Mouse (Mus musculus) kidney, postnatal 0 days (tissue): ENCODE results near the gene Nelfb. TPM values are rescaled to one million over a fixed set of nuclear protein-coding genes. Genes with fewer than 3 reads are reported as not detected.

Source experiments
- ATAC-seq: fragments of 200-750 bp; cut with Nextera tagmentation; replicated peaks from 2 replicates; pipeline ENCODE4 v1.8.0; 2017; ENCODE audit warnings: low read depth, moderate number of reproducible peaks, moderate TSS enrichment, moderate library complexity; ENCODE audit not compliant: low FRiP score
- DNase-seq: peaks from one replicate; pipeline ENCODE4 v3.0.0-alpha.2; 2016; ENCODE audit warnings: low spot score
- H3K27ac ChIP-seq: fragments of 300-500 bp; sonication (generic); 2 replicates; pipeline ENCODE4 v1.5.1; 2014; ENCODE audit warnings: mild to moderate bottlenecking
- H3K27me3 ChIP-seq: fragments of 300-500 bp; sonication (generic); 2 replicates; pipeline ENCODE4 v1.6.1; 2014; ENCODE audit warnings: low read length, mixed read lengths; ENCODE audit not compliant: insufficient read depth
- H3K36me3 ChIP-seq: fragments of 300-500 bp; sonication (generic); 2 replicates; pipeline ENCODE4 v1.6.1; 2014; ENCODE audit warnings: low read length, mixed read lengths; ENCODE audit not compliant: insufficient read depth
- H3K4me1 ChIP-seq: fragments of 300-500 bp; sonication (generic); replicated peaks from 2 replicates; pipeline ENCODE4 v1.6.1; 2014; ENCODE audit warnings: antibody characterized with exemption, low read length, mixed read lengths; ENCODE audit not compliant: insufficient read depth
- H3K4me2 ChIP-seq: fragments of 300-500 bp; sonication (generic); 2 replicates; pipeline ENCODE4 v1.6.1; 2014; ENCODE audit warnings: mild to moderate bottlenecking, low read length, moderate library complexity, mixed read lengths
- H3K4me3 ChIP-seq: fragments of 300-500 bp; sonication (generic); replicated peaks from 2 replicates; pipeline ENCODE4 v1.5.1; 2014; ENCODE audit warnings: low read depth, low read length
- H3K9ac ChIP-seq: fragments of 300-500 bp; sonication (generic); 2 replicates; pipeline ENCODE4 v1.6.1; 2014; ENCODE audit warnings: low read depth, low read length
- H3K9me3 ChIP-seq: fragments of 300-500 bp; sonication (generic); replicated peaks from 2 replicates; pipeline ENCODE4 v1.6.1; 2016; ENCODE audit warnings: low read length, inconsistent platforms, mixed read lengths
- CTCF ChIP-seq: IDR thresholded peaks from 2 replicates; pipeline ENCODE4 v1.5.1; 2016; ENCODE audit warnings: antibody characterized with exemption, low read depth, mild to moderate bottlenecking, moderate library complexity
- WGBS: fragments of 180-500 bp; shearing (Covaris S2); extraction: QIAGEN DNeasy Blood & Tissue Kit; methylation state at CpG from one replicate; pipeline ENCODE4 v1.1.7; 2014; 5-methylcytosine and 5-hydroxymethylcytosine counted together
- polyA plus RNA-seq: library from polyadenylated mRNA; unstranded; fragments of >200 nt; fragmentation: Nextera tagmentation; extraction: Ambion mirVana; gene quantifications from 2 replicates; pipeline ENCODE4 v1.2.1, GENCODE M21; 2015

Gene Nelfb
- polyA plus RNA-seq, 1 experiment from 2014 or later = 74.0 TPM

DNA sequence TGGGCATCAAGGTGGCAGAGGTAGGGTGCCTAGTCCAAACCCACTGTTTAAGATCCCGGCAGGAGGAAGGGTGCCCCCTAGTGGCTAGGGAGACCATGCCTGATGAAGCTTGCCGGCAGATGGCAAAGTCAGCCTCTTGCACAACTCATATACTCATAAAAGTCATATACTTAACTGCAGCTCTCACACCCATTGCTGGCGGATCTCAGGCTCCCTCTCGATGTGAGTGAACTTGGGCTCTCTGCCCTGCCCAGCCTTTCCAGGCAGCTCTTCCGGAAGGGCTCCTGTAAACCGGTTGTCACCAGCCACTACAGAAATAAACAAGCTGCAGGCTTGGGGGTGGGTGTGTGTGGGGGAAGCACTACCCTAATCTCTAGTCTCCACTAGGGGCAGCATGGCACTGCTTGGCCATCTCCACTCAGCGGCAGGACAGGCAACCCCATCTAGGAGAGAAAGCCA is 17.2 kb upstream of the Nelfb start:
- Histone ChIP-seq H3K4me2 (peak overlapping the region; percentile 49), H3K4me3 (peak overlapping the region; percentile 24), H3K4me1 (peaks cover 18% of the 10 kb centered on the region), H3K9ac (peak overlapping the region; percentile 39; the same call in 1 of the 2 replicates), H3K36me3 (no peaks in the 10 kb centered on the region), H3K27ac (peak overlapping the region; percentile 85), H3K9me3 (no peaks in the 10 kb centered on the region), H3K27me3 (no peaks in the 10 kb centered on the region)
- peak; percentile 78 for TF ChIP-seq CTCF
- ATAC-seq = peak; percentile 44
- WGBS = 0% methylated on average over 7 of the region's 7 CpGs
- peak; percentile 97 for DNase-seq

DNA sequence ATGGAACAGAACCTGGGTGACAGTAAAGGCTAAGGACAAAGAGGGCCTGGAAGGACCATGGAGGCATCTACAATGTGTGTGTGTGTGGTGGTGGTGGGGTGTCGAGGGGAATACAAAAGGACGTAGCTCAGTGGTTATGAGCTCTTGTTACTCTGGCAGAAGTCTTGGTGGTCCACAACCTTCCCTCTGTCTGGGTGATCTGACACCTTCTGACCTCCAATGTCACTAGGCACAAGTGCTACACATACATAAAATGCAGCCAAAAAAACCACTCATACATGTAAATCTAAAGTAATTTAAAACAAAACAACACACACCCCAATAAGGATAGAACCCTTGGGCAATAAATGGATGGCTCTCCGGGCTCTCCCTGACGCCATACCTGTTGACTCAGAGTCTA is 16.1 kb upstream of the Nelfb start:
- DNase-seq (no peak), ATAC-seq (no peak)
- no peaks in the 10 kb centered on the region for H3K36me3 ChIP-seq
- H3K9ac ChIP-seq = no peak overlapping the region
- H3K27ac ChIP-seq = no peak overlapping the region
- H3K27me3 ChIP-seq = no peaks in the 10 kb centered on the region
- no peaks in the 10 kb centered on the region for H3K9me3 ChIP-seq
- H3K4me1 ChIP-seq = peaks cover 18% of the 10 kb centered on the region
- 0 out of 2 replicates have a peak overlapping the region, but pooled peaks have one; percentile 49 for H3K4me2 ChIP-seq
- H3K4me3 ChIP-seq = no peak overlapping the region
- WGBS = 82% methylated on average over 4 of the region's 4 CpGs
- TF ChIP-seq CTCF = no peak

DNA sequence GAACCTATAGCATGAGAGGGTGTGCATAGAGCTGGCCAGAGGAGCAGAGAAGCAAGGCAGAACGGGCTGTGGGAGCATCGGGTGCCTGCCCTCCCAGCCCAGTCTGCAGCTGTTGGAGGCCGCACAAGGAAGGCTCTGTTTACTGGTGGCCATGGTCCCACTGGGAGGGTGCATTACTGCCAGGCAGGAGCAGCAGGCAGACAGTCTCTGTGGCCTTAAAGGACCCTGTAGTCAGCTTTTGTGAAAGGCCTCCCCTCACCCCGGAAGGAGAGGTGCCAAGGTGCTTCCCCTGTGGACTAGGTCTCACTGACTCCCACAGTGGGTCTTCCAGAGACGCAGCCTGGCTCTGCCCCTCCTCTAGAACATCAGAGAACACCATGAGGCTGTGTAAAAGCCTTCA is 15.6 kb upstream of the Nelfb start:
- 78% methylated on average over 5 of the region's 5 CpGs for WGBS
- no peak overlapping the region for H3K27ac ChIP-seq
- no peaks in the 10 kb centered on the region for H3K27me3 ChIP-seq
- no peaks in the 10 kb centered on the region for H3K9me3 ChIP-seq
- no peak overlapping the region for H3K9ac ChIP-seq
- ATAC-seq (no peak), DNase-seq (no peak)
- no peak for TF ChIP-seq CTCF
- no peak overlapping the region for H3K4me3 ChIP-seq
- H3K4me2 ChIP-seq = no peak overlapping the region
- peaks cover 18% of the 10 kb centered on the region for H3K4me1 ChIP-seq
- 0 out of 2 replicates have a peak, but pooled peaks cover under 1% of the 10 kb centered on the region for H3K36me3 ChIP-seq

DNA sequence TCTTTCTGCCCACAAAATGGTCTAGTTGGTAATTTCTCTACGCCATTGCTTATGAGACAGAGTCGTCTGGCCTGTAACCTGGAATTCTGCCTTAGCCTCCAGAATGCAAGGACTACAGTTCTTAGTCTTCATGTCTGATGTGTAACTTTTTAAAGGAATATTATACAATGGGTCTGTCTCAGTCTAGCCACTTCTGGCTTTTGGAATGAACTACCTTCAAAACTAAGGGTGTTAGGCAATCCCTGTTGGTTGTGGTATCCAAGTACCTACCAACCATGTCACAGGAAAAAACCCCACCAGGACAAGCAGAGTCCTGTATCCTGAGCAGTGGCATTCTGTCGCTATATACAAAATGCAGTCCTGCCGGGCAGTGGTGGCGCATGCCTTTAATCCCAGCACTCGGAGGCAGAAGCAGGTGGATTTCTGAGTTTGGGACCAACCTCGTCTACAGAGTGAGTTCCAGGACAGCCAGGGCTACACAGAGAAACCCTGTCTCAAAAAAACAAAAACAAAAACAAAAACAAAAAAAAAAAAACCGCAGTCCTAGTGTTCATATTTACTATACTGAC is 14.6 kb upstream of the Nelfb start:
- 81% methylated on average over 8 of the region's 8 CpGs for WGBS
- peak overlapping the region; percentile 18; the same call in 1 of the 2 replicates for H3K9ac ChIP-seq
- no peak for ATAC-seq

DNA sequence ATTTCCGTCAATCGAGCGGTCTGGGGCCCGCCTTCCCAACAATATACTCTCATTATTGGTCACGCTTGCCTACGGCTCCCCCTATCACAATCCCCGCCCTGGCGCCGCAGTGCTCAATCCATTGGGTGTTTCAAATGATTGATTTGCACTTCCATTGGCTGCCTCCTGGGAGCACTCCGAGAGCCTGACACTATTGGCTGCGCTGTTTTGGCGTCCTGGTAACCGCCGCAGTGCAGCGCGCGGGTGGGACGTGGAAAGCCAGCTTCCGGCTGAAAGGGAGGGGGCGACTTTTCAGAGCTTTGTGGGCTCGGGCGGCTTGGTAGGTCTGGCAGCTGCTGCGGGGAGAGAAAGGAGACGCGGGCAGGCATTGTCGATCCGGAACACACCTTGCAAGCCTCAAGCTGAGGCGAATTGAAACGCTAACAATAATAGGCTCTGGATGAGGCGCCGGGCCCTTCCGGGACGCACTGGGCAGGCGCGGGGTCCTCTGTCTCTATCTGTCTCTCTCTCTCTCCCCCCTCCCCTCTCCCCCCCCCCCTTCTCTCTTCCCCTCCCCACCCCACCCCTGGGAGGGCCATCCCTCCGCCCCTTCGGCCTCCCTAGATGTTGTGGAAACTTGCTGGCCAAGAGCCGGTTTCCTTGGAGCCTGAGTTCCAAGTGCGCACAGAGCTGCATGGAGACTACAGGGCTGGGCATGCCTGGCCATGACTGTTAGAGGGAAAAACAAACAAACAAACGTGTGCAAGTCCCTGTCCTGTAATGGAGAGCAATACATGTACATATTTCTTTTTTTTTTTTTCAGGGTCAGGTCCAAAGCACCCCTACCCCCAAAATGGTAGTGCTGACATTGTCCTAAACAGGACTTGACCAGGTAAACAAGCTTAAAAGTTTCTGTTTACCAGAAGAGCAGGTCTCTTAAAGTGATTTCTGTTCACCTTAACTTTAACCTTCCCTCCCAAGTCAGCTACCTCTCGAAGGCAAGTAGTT is 13.8 kb upstream of the Nelfb start:
- WGBS = 2% methylated on average over 33 of the region's 41 CpGs
- H3K4me2 ChIP-seq = peak overlapping the region; percentile 54
- 0 out of 2 replicates have a peak, but pooled peaks cover 4% of the 10 kb centered on the region for H3K36me3 ChIP-seq
- H3K4me3 ChIP-seq = peak overlapping the region; percentile 83
- peak overlapping the region; percentile 63 for H3K9ac ChIP-seq
- peak; percentile 100 for DNase-seq
- no peaks in the 10 kb centered on the region for H3K27me3 ChIP-seq
- ATAC-seq = peak; percentile 94
- H3K9me3 ChIP-seq = no peaks in the 10 kb centered on the region
- TF ChIP-seq CTCF = peak; percentile 28
- peaks cover 18% of the 10 kb centered on the region for H3K4me1 ChIP-seq
- peak overlapping the region; percentile 97 for H3K27ac ChIP-seq

More for the DNA sequence above, 14.6 kb upstream of the Nelfb start:
- H3K36me3 ChIP-seq = 0 out of 2 replicates have a peak, but pooled peaks cover 4% of the 10 kb centered on the region
- H3K27ac ChIP-seq = peak overlapping the region; percentile 97
- DNase-seq = no peak
- H3K4me1 ChIP-seq = peaks cover 18% of the 10 kb centered on the region
- peak overlapping the region; percentile 54; the same call in 1 of the 2 replicates for H3K4me2 ChIP-seq
- H3K4me3 ChIP-seq = no peak overlapping the region; the same call in 1 of the 2 replicates
- no peak for TF ChIP-seq CTCF
- no peaks in the 10 kb centered on the region for H3K27me3 ChIP-seq
- H3K9me3 ChIP-seq = no peaks in the 10 kb centered on the region

DNA sequence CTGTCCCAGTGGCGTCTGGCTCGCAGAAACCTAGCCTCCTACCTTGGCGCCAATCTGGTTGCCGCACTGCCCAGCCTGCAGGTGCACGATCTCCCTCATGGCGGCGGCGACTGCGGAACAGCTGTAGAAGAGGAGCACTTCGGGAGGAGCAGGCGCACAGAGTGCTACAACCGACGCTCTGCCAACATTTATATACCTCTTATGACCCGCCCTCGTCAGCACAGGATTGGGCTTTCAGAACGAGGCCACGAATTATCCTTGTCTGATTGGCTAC is 13.1 kb upstream of the Nelfb start, which contains the start of gene Tubb4b:
Gene Tubb4b, minus strand, starts transcription at position 211 of the 274 bp plus-strand sequence.
- no peak for ATAC-seq
- H3K4me2 ChIP-seq = peak within 1 kb of the TSS; percentile 91
- WGBS = under 1% methylated on average over 17 of the region's 17 CpGs

More for the DNA sequence above, 13.1 kb upstream of the Nelfb start, which contains the start of gene Tubb4b:
- Histone ChIP-seq H3K4me1 (peaks cover 18% of the 10 kb centered on the region), H3K9ac (peak within 1 kb of the TSS; percentile 89), H3K9me3 (no peaks in the 10 kb centered on the region), H3K27me3 (no peaks in the 10 kb centered on the region), H3K36me3 (0 out of 2 replicates have a peak, but pooled peaks cover 4% of the 10 kb centered on the region), H3K4me3 (peak within 1 kb of the TSS; percentile 83), H3K27ac (peak within 1 kb of the TSS; percentile 97)
- peak; percentile 22; the same call in 1 of the 2 replicates for TF ChIP-seq CTCF
- DNase-seq = no peak
